In the genomic region with DNA sequence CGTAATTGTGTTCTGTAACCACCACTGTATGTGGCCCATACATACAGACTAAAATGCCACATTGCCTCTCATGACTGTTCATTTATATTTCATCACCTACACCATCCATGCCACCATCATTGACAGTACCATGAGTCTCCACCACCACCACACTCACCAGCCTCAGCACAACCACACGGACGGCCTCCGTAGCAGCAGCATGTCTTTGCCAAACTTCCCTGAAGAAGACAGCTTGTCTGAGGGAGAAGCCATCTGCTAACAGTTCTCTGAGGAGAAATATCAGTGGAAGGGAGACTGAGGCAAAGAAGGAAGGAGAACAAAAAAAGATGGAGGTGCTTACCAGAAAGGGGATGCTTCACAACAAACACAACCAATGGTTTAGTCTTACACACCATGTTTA, we compare ENCODE assay signal across 16 mouse cellular contexts. TPM values are rescaled to one million over a fixed set of nuclear protein-coding genes. Genes with fewer than 3 reads are reported as not detected.
DNase-seq lines count a peak whose midpoint lies in the region.
"Had no signal": no experiment of that assay in that cellular context is flagged by ENCODE, and none has a peak within 500 bp of the region (broad histone marks: within the 10 kb centered on the region; RNA-seq: fewer than 3 reads in every experiment).

No protein-coding gene starts in this region.

- peak; percentile 57 for DNase-seq in heart, adult 11 months
- DNase-seq in heart, adult 18-20 months: no peak
- peak; percentile 32 to 35 for DNase-seq in layer of hippocampus, adult 8-10 months (ENCODE audit: low spot score in 2 of 2)
- DNase-seq in layer of hippocampus, postnatal 14 days (ENCODE audit: low spot score in 2 of 2): no peak
- peak; percentile 77 for DNase-seq in brain, adult 2 months (ENCODE audit: low read depth, low spot score)
- peak; percentile 34 for DNase-seq in layer of hippocampus, adult 9-11 months
- DNase-seq in gastrocnemius, postnatal 10 days: no peak
- DNase-seq: adrenal gland, postnatal 36 days; cerebellum, adult 11 months; gastrocnemius, postnatal 14 days; heart, postnatal 4 days; kidney, adult 8-10 months; kidney, postnatal 10 days; lung, adult 18-20 months; lung, postnatal 10 days had no signal

RNA-seq across cellular contexts. Expression of a gene that starts 15.8 kb away (rescaled TPM):
- total RNA-seq in heart, adult 18-20 months (2021): 1 to 10 TPM in 1 of 2 experiments, under 1 TPM in 1; 0.97 to 3.9 TPM
- 100 to 1,000 TPM; 175 to 215 (median 192) TPM for total RNA-seq in layer of hippocampus, adult 8-10 months (2022)
- total RNA-seq in layer of hippocampus, postnatal 14 days (2021): 100 to 1,000 TPM; 198 to 199 TPM
- total RNA-seq in gastrocnemius, postnatal 10 days (2021): 1 to 10 TPM; 3.1 to 3.7 TPM
- total RNA-seq: megakaryocyte, adult 5-6 weeks had no signal

Comparison
In these comparisons a context has a peak if more than half of its experiments do, and no peak if none do; other contexts are left out.
1. DNase-seq: peak in heart, adult 11 months (single experiment), layer of hippocampus, adult 8-10 months (2 of 2), brain, adult 2 months (single experiment) and layer of hippocampus, adult 9-11 months (single experiment); none in heart, adult 18-20 months (0 of 2), layer of hippocampus, postnatal 14 days (0 of 2) and gastrocnemius, postnatal 10 days (single experiment).
2. RNA of a gene that starts 15.8 kb away (total RNA-seq): 198 to 199 TPM in layer of hippocampus, postnatal 14 days and 175 to 215 TPM in layer of hippocampus, adult 8-10 months; 0.97 to 3.9 TPM in heart, adult 18-20 months and 3.1 to 3.7 TPM in gastrocnemius, postnatal 10 days; every median in the first group is over 10 times any median in the second.